Comparison of ENCODE assay signal across 16 mouse cellular contexts in the genomic region with DNA sequence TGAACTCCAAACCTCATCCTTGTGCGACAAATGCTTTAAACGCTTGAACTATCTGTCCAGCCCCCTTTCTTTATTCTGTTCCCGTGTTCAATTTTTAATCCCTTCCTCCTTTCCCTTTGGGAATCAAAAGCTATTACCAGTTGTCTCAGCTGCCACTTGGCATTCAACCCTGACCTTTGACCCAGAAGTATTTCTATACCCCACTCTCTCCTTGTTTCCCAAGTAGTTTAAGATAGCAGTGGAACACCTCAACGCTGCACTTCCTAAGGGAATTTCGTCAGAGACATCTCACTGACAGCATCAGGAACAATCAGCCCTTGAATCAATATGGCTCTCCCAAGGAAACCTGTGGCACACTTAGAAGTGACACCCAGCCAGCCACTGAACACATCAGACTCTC.
"Had no signal": no experiment of that assay in that cellular context is flagged by ENCODE, and none has a peak within 500 bp of the region (broad histone marks: within the 10 kb centered on the region; RNA-seq: fewer than 3 reads in every experiment).

No protein-coding gene starts in this region.

- H3K36me3 ChIP-seq: limb, embryonic 12.5 days; liver, embryonic 13.5 days; lung, embryonic 15.5 days; neural tube, embryonic 15.5 days had no signal

- H3K27ac ChIP-seq: limb, embryonic 12.5 days; liver, embryonic 13.5 days; lung, embryonic 15.5 days; macrophage; neural tube, embryonic 15.5 days had no signal

- H3K9ac ChIP-seq: limb, embryonic 12.5 days; liver, embryonic 13.5 days; liver, postnatal 0 days; lung, embryonic 15.5 days; neural tube, embryonic 15.5 days had no signal

- H3K27me3 ChIP-seq: limb, embryonic 12.5 days; liver, embryonic 13.5 days; lung, embryonic 15.5 days; megakaryocyte, embryonic 14.5 days; neural tube, embryonic 15.5 days had no signal

- H3K4me3 ChIP-seq: limb, embryonic 12.5 days; liver, embryonic 13.5 days; lung, embryonic 15.5 days; megakaryocyte, embryonic 14.5 days; myocyte; neural tube, embryonic 15.5 days had no signal

- H3K4me1 ChIP-seq: liver, embryonic 13.5 days; megakaryocyte, embryonic 14.5 days had no signal

- H3K4me2 ChIP-seq: limb, embryonic 12.5 days; liver, embryonic 13.5 days; lung, embryonic 15.5 days had no signal

- DNase-seq: kidney, adult 8-10 months; kidney, postnatal 25 days; liver; liver, embryonic 13.5 days; liver, postnatal 0 days; lung, postnatal 14 days; right cerebral cortex, postnatal 4 days; spleen, adult 18-20 months; thymus, adult 18-20 months; thymus, postnatal 14 days had no signal

- ATAC-seq: liver, postnatal 0 days had no signal

- H3K9me3 ChIP-seq: limb, embryonic 12.5 days; liver, embryonic 13.5 days; lung, embryonic 15.5 days; neural tube, embryonic 15.5 days had no signal
